Mouse (Mus musculus): ENCODE data around the gene Ccdc7b.
"Not testable (repeated sequence)": the region's sequence is repeated elsewhere in the genome, so short reads cannot be mapped to it uniquely, and the experiment has no call there.

The Ccdc7b gene

GRCm38 (mm10) chr8:129066834-129067233 lies at the start of gene Ccdc7b:
Gene Ccdc7b (plus strand): TSS chr8:129067134.
- DNase-seq = not testable (repeated sequence)

GRCm38 (mm10) chr8:129065417-129065816 lies 1.5 kb upstream of the Ccdc7b start, which contains the start of gene Ccdc7a:
Gene Ccdc7a (minus strand): TSS chr8:129065517.
- DNase-seq = not testable (repeated sequence)

GRCm38 (mm10) chr8:129115761-129116160 lies 48.8 kb downstream of the Ccdc7b start:
- DNase-seq = not testable (repeated sequence)

- no peak for DNase-seq
These were observed 64.6 kb downstream of the Ccdc7b start, which contains the start of gene Gm10999 for GRCm38 (mm10) chr8:129131561-129131960. Gene Gm10999 (minus strand): TSS chr8:129131661.

- no peak for DNase-seq
These were observed 66.5 kb downstream of the Ccdc7b start for GRCm38 (mm10) chr8:129133475-129133874.

All from kidney, postnatal 14 days (tissue).